Mouse (Mus musculus) intestine, postnatal 0 days (tissue): ENCODE data around the gene Grm7. TPM values are rescaled to one million over a fixed set of nuclear protein-coding genes. Genes with fewer than 3 reads are reported as not detected.

Experiments used
- ATAC-seq: fragments of 200-750 bp; cut with Nextera tagmentation; 2 replicates; pipeline ENCODE4 v1.8.0; 2017; ENCODE audit warnings: mild to moderate bottlenecking, moderate TSS enrichment, moderate library complexity
- H3K27ac ChIP-seq: fragments of 300-500 bp; sonication (generic); 2 replicates; pipeline ENCODE4 v1.5.1; 2014; ENCODE audit warnings: mild to moderate bottlenecking, low read depth, low read length, moderate library complexity
- H3K27me3 ChIP-seq: fragments of 300-500 bp; sonication (generic); replicated peaks from 2 replicates; pipeline ENCODE4 v1.6.1; 2014; ENCODE audit warnings: low read length, mixed read lengths; ENCODE audit not compliant: control insufficient read depth, insufficient read depth
- H3K36me3 ChIP-seq: fragments of 300-500 bp; sonication (generic); 2 replicates; pipeline ENCODE4 v1.6.1; 2014; ENCODE audit warnings: mild to moderate bottlenecking, moderate library complexity; ENCODE audit not compliant: control insufficient read depth, insufficient read depth
- H3K4me1 ChIP-seq: fragments of 300-500 bp; sonication (generic); replicated peaks from 2 replicates; pipeline ENCODE4 v1.6.1; 2014; ENCODE audit warnings: antibody characterized with exemption, low read length, mixed read lengths; ENCODE audit not compliant: control insufficient read depth, insufficient read depth
- H3K4me2 ChIP-seq: fragments of 300-500 bp; sonication (generic); replicated peaks from 2 replicates; pipeline ENCODE4 v1.6.1; 2014; ENCODE audit warnings: low read depth, mild to moderate bottlenecking, moderate library complexity
- H3K4me3 ChIP-seq: fragments of 300-500 bp; sonication (generic); 2 replicates; pipeline ENCODE4 v1.5.1; 2014; ENCODE audit warnings: low read depth, low read length
- H3K9ac ChIP-seq: fragments of 300-500 bp; sonication (generic); 2 replicates; pipeline ENCODE4 v1.6.1; 2014; ENCODE audit warnings: mild to moderate bottlenecking, low read depth, low read length
- H3K9me3 ChIP-seq: fragments of 300-500 bp; sonication (generic); 2 replicates; pipeline ENCODE4 v1.6.1; 2016; ENCODE audit warnings: mixed run types; ENCODE audit not compliant: control insufficient read depth
- CTCF ChIP-seq: sonication (generic); IDR thresholded peaks from 2 replicates; pipeline ENCODE4 v1.5.1; 2016; ENCODE audit warnings: low read depth, mild to moderate bottlenecking, control low read depth, antibody characterized with exemption, moderate library complexity
- WGBS: fragments of 180-500 bp; shearing (Covaris S2); extraction: QIAGEN DNeasy Blood & Tissue Kit; methylation state at CpG from one replicate; pipeline ENCODE4 v1.1.7; 2014; 5-methylcytosine and 5-hydroxymethylcytosine counted together
- polyA plus RNA-seq: library from polyadenylated mRNA; unstranded; fragments of >200 nt; fragmentation: Nextera tagmentation; extraction: Ambion mirVana; gene quantifications from 2 replicates; pipeline ENCODE4 v1.2.1, GENCODE M21; 2015

Grm7 gene
- polyA plus RNA-seq, 1 experiment from 2014 or later = 0.27 TPM

DNA sequence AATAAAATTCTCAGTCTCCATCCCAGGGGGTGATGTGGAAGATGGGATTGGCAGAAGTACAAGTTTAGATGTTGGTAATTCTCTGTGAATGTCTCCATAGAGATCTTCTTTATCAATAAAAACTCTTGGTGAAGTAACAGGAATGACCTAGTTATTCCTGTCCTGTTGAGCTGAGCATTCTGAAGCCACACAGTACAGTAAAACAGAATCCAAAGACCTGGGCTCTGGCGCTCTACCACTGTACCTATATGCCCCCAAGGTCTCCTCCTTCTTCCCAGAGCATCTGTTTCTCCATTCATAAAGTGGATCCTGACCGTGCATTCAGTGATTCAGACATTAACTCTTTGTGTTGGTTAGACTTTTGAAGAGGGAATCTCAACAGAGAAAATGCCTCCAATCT lies 735.3 kb downstream of the Grm7 start:
- H3K27me3 ChIP-seq = no peaks in the 10 kb centered on the region
- 83% methylated on average over 2 of the region's 2 CpGs for WGBS
- no peak overlapping the region for H3K4me3 ChIP-seq
- H3K4me2 ChIP-seq = no peak overlapping the region
- no peaks in the 10 kb centered on the region for H3K9me3 ChIP-seq
- TF ChIP-seq CTCF = no peak
- no peaks in the 10 kb centered on the region for H3K36me3 ChIP-seq
- H3K27ac ChIP-seq = no peak overlapping the region
- no peak overlapping the region for H3K9ac ChIP-seq
- H3K4me1 ChIP-seq = no peaks in the 10 kb centered on the region
- ATAC-seq = no peak

DNA sequence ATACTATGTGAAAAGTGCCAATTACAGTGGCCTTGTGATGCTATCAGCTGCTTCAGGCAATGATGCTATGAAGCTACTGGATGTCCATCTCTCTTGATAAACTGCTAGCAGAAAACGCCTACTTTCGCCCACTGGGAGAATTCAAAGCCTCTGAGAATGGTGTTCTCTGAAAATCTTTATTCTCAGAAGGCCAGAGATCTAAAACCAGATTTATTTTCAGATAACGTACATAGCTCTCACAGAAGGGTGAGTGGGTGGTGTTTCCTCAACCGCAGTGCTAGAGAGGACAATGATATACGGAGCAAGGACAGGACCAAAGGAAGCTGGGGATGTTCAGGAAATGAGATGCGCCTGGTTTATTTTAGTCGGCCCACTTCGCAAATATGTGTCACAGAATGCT lies 763.4 kb downstream of the Grm7 start:
- Histone ChIP-seq H3K4me3 (no peak overlapping the region), H3K9me3 (no peaks in the 10 kb centered on the region), H3K9ac (no peak overlapping the region), H3K4me2 (no peak overlapping the region), H3K27me3 (no peaks in the 10 kb centered on the region), H3K36me3 (no peaks in the 10 kb centered on the region), H3K27ac (no peak overlapping the region), H3K4me1 (no peaks in the 10 kb centered on the region)
- no peak for TF ChIP-seq CTCF
- no peak for ATAC-seq
- 84% methylated on average over 8 of the region's 8 CpGs for WGBS

DNA sequence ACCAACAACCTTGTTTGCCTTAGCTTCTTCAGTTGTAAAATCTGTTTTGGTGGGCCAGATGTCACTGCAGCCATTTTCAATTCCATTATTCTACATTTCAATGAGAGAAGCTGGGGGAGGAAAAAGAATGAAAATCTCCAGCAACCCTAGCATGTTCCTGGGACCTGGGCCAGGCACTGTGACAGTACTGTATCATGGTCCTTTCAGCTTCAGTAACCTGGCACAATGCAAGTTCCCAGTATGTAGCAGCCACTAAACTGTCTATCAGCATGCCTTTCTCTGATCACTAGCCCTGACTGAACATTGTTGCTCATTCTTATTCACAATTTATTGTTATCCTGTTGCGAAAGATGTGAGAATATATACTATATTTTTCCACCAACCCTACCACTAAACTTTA lies 779.4 kb downstream of the Grm7 start:
- Histone ChIP-seq H3K4me1 (no peaks in the 10 kb centered on the region), H3K9me3 (no peaks in the 10 kb centered on the region), H3K9ac (no peak overlapping the region), H3K36me3 (no peaks in the 10 kb centered on the region), H3K27ac (no peak overlapping the region), H3K4me2 (no peak overlapping the region), H3K27me3 (no peaks in the 10 kb centered on the region), H3K4me3 (no peak overlapping the region)
- WGBS = 79% methylated on average over 1 of the region's 1 CpGs
- no peak for ATAC-seq
- no peak for TF ChIP-seq CTCF

DNA sequence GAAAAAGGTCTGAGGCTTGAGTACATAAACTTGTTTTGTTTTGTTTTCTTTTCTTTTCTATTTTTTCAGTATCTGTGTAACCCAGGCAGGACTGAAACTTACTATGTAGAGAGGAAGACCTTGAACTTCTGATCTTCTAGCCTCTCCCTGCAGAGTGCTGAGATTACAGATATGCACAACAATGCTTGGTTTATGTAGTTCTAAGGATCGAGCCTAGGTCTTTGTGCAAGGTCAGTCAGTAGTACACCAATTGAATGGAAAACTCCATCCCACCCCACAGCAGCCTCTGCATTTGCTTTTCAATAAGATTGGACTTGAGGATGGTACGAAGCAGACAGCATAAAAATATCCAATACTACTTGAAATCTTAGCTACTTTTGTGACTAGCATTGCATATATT lies 800.8 kb downstream of the Grm7 start:
- whole genome bisulfite sequencing = 79% methylated on average over 2 of the region's 2 CpGs
- ATAC-seq = no peak
- H3K27ac ChIP-seq = no peak overlapping the region
- H3K9ac ChIP-seq = no peak overlapping the region
- TF ChIP-seq CTCF = no peak
- H3K36me3 ChIP-seq = no peaks in the 10 kb centered on the region
- H3K4me2 ChIP-seq = no peak overlapping the region
- H3K4me3 ChIP-seq = no peak overlapping the region
- no peaks in the 10 kb centered on the region for H3K9me3 ChIP-seq
- no peaks in the 10 kb centered on the region for H3K27me3 ChIP-seq
- H3K4me1 ChIP-seq = no peaks in the 10 kb centered on the region

DNA sequence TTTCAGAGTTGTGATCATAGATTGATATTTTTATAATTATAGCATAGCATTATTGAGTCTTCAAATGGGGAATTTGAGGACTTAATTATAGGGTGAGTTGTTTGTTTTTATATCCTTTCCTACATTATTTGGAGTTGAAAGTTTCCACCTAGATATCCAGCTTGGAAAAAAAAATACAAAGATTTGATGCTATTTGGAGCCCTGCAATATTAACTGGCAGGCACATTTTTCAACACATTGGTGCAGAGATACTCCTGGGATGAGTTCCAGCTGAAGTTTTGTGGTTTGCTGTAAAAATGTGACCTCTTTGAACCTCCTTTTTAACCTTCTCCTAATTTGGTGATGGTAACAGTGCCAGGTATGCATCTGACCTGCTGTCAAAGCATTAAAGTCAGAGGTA lies 802.5 kb downstream of the Grm7 start:
- Histone ChIP-seq H3K27me3 (no peaks in the 10 kb centered on the region), H3K4me2 (no peak overlapping the region), H3K9ac (no peak overlapping the region), H3K27ac (no peak overlapping the region), H3K4me3 (no peak overlapping the region), H3K36me3 (no peaks in the 10 kb centered on the region), H3K9me3 (no peaks in the 10 kb centered on the region), H3K4me1 (no peaks in the 10 kb centered on the region)
- no peak for TF ChIP-seq CTCF
- no peak for ATAC-seq

DNA sequence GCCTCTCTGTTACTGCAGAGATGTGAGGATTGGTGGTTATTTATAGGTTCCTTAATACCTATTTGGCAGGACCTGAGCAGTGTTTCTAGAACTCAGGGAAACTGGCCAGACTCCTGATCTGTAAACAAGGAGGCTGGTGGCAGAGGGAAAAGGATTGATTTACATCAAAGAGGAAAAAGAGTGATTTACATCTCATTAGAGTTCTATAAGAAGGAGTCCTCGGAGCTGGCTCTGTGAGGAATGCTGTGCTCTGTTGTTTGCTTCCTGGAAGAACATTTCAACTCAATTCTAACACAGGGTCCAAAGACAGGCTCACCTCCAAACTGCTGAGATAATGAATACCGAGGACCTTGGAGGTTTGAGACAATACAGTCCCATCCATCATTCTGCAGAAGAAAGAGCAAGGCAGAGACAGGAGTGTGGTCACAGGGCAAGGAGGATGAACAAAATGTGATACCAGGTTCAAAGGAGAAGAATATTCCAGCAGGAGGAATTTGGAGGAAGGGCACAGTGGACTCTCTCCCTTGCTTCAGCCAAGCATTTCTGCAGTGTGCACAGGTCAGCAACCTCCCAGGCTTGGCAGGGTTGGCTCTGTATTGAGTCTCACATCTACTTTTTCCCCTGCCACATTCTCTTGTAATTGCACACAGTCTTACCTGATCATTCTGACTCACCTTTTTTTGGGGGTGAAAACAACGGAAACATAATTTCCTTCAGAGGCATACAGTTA lies 803.8 kb downstream of the Grm7 start:
- Histone ChIP-seq H3K9ac (no peak overlapping the region), H3K9me3 (no peaks in the 10 kb centered on the region), H3K27ac (no peak overlapping the region), H3K36me3 (no peaks in the 10 kb centered on the region), H3K4me2 (no peak overlapping the region), H3K4me1 (no peaks in the 10 kb centered on the region), H3K4me3 (no peak overlapping the region), H3K27me3 (no peaks in the 10 kb centered on the region)
- ATAC-seq = no peak
- WGBS = 45% methylated on average over 3 of the region's 3 CpGs
- no peak for TF ChIP-seq CTCF

DNA sequence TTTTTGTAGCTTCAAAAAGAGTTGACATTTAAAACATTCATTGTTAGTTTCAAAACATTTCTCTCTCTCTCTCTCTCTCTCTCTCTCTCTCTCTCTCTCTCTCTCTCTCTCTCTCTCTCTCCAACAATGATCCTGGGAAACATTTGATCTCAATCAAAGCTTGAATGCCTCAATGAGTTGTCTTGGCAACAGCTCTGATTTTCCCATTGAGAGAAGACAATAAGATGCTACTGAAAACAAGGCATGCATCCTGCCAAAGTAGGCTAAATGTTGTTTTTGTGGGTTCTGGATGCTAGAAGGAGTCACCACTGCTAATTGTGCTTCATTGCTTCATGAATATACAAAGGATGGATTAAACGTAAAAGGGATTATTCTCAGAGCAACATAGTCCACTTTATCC lies 836.5 kb downstream of the Grm7 start:
- WGBS = 61% methylated on average over 1 of the region's 1 CpGs

More for the DNA sequence above, 836.5 kb downstream of the Grm7 start:
- TF ChIP-seq CTCF = no peak
- Histone ChIP-seq H3K9ac (no peak overlapping the region), H3K4me3 (no peak overlapping the region), H3K9me3 (no peaks in the 10 kb centered on the region), H3K27me3 (no peaks in the 10 kb centered on the region), H3K27ac (no peak overlapping the region), H3K4me2 (no peak overlapping the region), H3K4me1 (no peaks in the 10 kb centered on the region), H3K36me3 (no peaks in the 10 kb centered on the region)
- ATAC-seq = no peak
